Mouse (Mus musculus): ENCODE results near the gene Spata9. TPM values are rescaled to one million over a fixed set of nuclear protein-coding genes. Genes with fewer than 3 reads are reported as not detected.

The Spata9 gene
- 0.36 and 0.43 TPM in 2 replicates for polyA plus RNA-seq (2015; fragmentation: Nextera tagmentation; extraction: Ambion mirVana)

DNA sequence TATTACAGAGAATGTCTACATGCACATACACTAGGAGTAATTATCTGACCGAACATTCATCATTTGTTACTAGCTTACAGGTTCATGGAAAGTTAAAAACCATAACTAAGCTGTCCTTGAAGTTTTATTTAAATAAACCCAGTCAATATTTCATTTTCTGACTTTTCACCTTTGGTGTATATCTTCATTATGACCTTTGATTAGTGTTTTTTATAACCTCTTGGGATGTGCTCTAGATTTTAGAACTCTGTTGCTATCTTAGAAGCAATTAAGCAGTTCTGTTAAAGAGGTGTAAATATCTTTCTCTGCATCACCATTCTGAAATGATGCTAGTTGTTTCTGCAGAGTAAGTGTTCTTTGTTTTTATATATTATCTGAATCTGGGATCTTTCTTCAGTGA, at the start of gene Spata9:
Spata9 (plus strand) TSS at position 301 of the 400 bp plus-strand sequence.

DNA sequence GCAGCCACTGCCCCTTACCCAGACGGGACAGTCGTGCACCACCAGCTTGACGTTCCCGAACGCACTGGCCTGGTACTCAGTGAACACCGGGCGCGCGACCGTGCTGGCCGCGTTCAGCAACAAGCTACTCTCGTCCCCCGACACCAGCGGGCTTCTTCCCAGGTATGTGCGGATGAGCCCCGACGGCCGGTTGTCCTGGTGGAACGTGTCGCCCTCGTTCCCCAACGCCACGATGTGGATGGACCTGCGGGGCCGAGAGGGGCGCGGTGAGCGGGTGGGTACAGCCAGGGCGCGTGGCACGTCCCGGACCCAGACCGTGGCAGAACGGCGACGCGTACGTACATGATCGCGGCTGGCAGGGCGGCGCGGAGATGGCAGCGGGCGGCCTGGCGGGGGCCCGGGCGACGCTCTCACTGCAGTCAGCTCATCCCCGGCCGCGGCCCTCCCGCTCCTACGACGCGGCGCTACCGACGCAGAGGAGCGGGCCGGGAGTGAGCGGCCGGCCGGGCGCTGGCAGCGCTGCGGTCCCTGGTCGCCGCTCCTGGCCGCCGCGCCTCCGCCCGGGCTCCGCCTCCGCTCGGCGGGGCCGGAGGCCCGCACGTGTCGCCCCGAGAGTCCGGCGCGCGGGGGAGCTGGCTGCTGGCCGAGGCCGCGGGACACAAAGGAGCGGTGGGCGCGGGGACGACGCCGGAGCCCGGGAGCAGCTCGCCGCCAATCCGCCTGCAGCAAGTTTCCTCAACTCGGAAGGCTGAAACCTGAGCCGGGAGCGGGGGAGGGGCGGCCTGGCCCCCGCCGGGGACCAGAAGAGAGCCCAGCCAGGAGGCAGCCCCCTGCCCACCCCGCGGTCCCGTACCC, 23.5 kb upstream of the Spata9 start, which contains the start of gene Rhobtb3:
Rhobtb3 (minus strand) TSS at position 737 of the 855 bp plus-strand sequence.

DNA sequence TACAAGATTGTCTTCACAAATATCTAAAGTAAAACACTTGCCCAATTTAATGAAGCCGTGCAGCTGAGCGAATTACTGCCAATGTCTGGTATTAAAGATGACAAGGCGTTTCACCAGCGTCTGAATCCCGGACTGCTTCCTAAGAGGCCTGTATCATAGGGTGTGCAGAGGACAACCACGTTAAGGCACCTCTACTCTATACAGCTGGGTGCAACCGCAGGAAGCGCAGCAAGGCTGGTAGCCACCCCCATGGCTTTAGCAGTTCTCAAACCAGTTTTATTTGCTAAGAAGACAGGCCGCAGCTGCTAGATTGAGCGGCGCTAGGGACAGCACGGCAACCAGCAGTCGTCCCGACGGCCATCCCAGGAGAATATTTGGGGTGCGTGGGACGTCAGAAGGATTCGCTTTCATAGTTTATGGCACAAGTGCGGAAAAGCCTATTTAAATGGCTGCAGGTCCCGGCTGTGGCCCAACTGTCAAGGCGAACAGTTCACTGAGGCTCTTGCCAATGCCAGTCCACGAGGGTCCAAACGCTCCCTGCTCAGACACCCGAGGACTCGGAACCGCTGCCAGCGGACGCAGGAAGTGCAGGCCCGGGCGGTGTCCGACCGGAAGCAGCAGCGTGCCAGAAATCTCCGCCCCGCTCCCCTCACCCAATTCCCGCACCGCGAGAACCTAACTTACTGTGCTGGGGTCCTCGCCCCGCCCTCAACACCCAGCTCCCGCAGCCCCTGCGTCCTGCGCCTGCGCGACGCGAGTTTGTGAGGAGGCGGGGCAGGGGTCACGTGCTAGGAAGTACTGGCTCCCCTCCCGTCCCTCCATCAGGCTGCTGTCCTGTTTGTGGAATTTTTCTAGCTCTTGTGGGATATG, 51.3 kb downstream of the Spata9 start, which contains the start of gene Rfesd:
Rfesd (minus strand) TSS at position 746 of the 870 bp plus-strand sequence.

Other genes with a start within 250 kb of the Spata9 start
- 64.1 and 89.8 TPM in 2 replicates for gene Glrx, start 127.3 kb upstream of the Spata9 start, polyA plus RNA-seq (2015; fragmentation: Nextera tagmentation; extraction: Ambion mirVana)
- gene Rhobtb3, start 23.2 kb upstream of the Spata9 start, polyA plus RNA-seq (2015; fragmentation: Nextera tagmentation; extraction: Ambion mirVana) = 7.0 and 7.9 TPM in 2 replicates
- gene Rfesd, start 51.6 kb downstream of the Spata9 start, polyA plus RNA-seq (2015; fragmentation: Nextera tagmentation; extraction: Ambion mirVana) = 91.8 and 115 TPM in 2 replicates
- gene Gpr150, start 89.8 kb downstream of the Spata9 start, polyA plus RNA-seq (2015; fragmentation: Nextera tagmentation; extraction: Ambion mirVana) = 0.95 and 1.6 TPM in 2 replicates
- gene Arsk, start 131.5 kb downstream of the Spata9 start, polyA plus RNA-seq (2015; fragmentation: Nextera tagmentation; extraction: Ambion mirVana) = 4.1 and 5.3 TPM in 2 replicates
- gene Ttc37, start 131.6 kb downstream of the Spata9 start, polyA plus RNA-seq (2015; fragmentation: Nextera tagmentation; extraction: Ambion mirVana) = 6.0 and 6.7 TPM in 2 replicates